Mouse (Mus musculus) heart, embryonic 15.5 days (tissue): ENCODE measurements around the gene Cfap77. TPM values are rescaled to one million over a fixed set of nuclear protein-coding genes. Genes with fewer than 3 reads are reported as not detected.

Source experiments
- ATAC-seq: fragments of 200-750 bp; cut with Nextera tagmentation; replicated peaks from 2 replicates; pipeline ENCODE4 v1.8.0; 2017; ENCODE audit warnings: low read depth, moderate TSS enrichment; ENCODE audit not compliant: insufficient number of reproducible peaks, insufficient read depth, low FRiP score
- H3K27ac ChIP-seq: fragments of 300-500 bp; sonication (generic); 2 replicates; pipeline ENCODE4 v1.5.1; 2015; ENCODE audit warnings: mild to moderate bottlenecking, inconsistent platforms
- H3K27me3 ChIP-seq: fragments of 300-500 bp; sonication (generic); 2 replicates; pipeline ENCODE4 v1.6.1; 2015; ENCODE audit warnings: inconsistent platforms
- H3K36me3 ChIP-seq: fragments of 300-500 bp; sonication (generic); 2 replicates; pipeline ENCODE4 v1.6.1; 2015; ENCODE audit warnings: mild to moderate bottlenecking, inconsistent platforms
- H3K4me1 ChIP-seq: fragments of 300-500 bp; sonication (generic); replicated peaks from 2 replicates; pipeline ENCODE4 v1.6.1; 2015; ENCODE audit warnings: inconsistent platforms
- H3K4me2 ChIP-seq: fragments of 300-500 bp; sonication (generic); 2 replicates; pipeline ENCODE4 v1.6.1; 2015; ENCODE audit warnings: inconsistent platforms, mild to moderate bottlenecking, moderate library complexity
- H3K4me3 ChIP-seq: fragments of 300-500 bp; sonication (generic); 2 replicates; pipeline ENCODE4 v1.5.1; 2015; ENCODE audit warnings: mild to moderate bottlenecking, inconsistent platforms
- H3K9ac ChIP-seq: fragments of 300-500 bp; sonication (generic); 2 replicates; pipeline ENCODE4 v1.6.1; 2015; ENCODE audit warnings: mild to moderate bottlenecking, inconsistent platforms
- H3K9me3 ChIP-seq: fragments of 300-500 bp; sonication (generic); replicated peaks from 2 replicates; pipeline ENCODE4 v1.6.1; 2016; ENCODE audit warnings: inconsistent platforms
- WGBS: fragments of 180-500 bp; shearing (Covaris S2); methylation state at CpG from one replicate; pipeline ENCODE4 v1.1.7; 2015; ENCODE audit warnings: mixed read lengths; 5-methylcytosine and 5-hydroxymethylcytosine counted together
- polyA plus RNA-seq: library from polyadenylated mRNA; unstranded; fragments of >200 nt; fragmentation: Nextera tagmentation; extraction: Ambion mirVana; gene quantifications from 2 replicates; pipeline ENCODE4 v1.2.1, GENCODE M21; 2015

Gene Cfap77
- polyA plus RNA-seq, 1 experiment from 2014 or later = 0.18 TPM

DNA sequence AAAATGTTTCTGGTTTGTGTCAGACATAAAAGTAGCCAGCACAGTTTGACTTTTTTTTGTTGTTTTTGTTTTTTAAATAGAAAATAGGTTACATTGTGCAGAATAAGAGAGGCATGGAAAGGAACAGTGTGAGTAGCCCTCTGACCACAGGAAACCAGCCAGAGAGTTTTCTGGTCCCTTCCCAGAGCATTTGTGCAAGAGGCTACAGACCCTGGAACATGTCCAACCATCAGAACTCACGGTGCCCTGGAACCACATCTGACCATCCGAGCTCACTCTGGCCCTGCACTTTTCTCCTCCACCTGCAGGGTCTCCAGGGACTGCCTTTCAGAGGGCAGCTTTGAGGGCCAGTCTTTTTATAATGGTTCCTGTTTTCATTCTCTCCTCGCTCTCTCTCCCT, 27.1 kb upstream of the Cfap77 start:
- no peaks in the 10 kb centered on the region for H3K27me3 ChIP-seq
- H3K4me1 ChIP-seq = no peaks in the 10 kb centered on the region
- ATAC-seq = no peak
- 64% methylated on average over 3 of the region's 3 CpGs for WGBS
- no peak overlapping the region for H3K4me2 ChIP-seq
- H3K4me3 ChIP-seq = no peak overlapping the region
- H3K9me3 ChIP-seq = no peaks in the 10 kb centered on the region
- no peak overlapping the region for H3K9ac ChIP-seq
- no peak overlapping the region for H3K27ac ChIP-seq
- peaks cover 79% of the 10 kb centered on the region for H3K36me3 ChIP-seq

GRCm38 (mm10) chr2:29076226-29076625, 21.4 kb upstream of the Cfap77 start:
- Histone ChIP-seq H3K9ac (no peak overlapping the region), H3K4me2 (no peak overlapping the region), H3K27ac (no peak overlapping the region), H3K27me3 (no peaks in the 10 kb centered on the region), H3K4me1 (no peaks in the 10 kb centered on the region), H3K4me3 (no peak overlapping the region), H3K9me3 (no peaks in the 10 kb centered on the region), H3K36me3 (peaks cover 83% of the 10 kb centered on the region)
- 78% methylated on average over 2 of the region's 2 CpGs for WGBS
- no peak for ATAC-seq

DNA sequence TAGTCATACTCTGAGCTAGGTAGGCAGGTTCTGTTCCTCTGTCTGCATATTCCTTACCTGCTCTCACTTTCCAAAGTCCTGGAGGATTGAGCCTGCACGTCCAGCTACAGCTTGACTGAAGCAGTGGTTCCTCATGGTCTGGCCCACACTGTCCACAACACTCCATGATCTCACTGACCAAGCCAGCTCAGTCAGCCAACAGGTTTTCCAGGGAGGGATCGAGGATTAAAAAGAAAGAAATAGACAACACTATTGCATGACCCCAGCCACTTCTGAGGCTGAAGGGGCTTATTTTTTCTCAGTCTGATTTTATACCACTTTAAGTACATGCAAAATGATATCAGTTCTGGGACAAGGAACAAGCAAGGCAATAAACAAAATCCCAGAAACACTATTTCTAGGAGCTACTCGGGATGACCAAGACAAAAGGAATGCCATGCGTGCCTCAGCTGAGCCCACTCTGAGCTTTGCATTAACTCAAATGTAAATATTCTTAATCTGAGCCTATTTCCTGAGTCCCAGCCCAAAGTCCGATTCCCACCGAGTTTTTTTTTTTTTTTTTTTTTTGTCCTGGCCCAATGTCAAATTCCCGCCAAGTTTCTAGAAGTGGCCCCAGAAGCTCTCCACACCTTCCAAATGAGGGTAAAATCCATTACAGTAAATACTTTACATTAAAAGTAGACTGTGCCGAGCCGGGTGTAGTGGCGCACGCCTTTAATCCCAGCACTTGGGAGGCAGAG, 20.6 kb upstream of the Cfap77 start:
- Histone ChIP-seq H3K4me1 (no peaks in the 10 kb centered on the region), H3K4me3 (no peak overlapping the region), H3K36me3 (peaks cover 83% of the 10 kb centered on the region), H3K4me2 (no peak overlapping the region), H3K27ac (0 out of 2 replicates have a peak overlapping the region, but pooled peaks have one; percentile 4), H3K9me3 (no peaks in the 10 kb centered on the region), H3K27me3 (no peaks in the 10 kb centered on the region), H3K9ac (no peak overlapping the region)
- 73% methylated on average over 11 of the region's 11 CpGs for WGBS
- no peak for ATAC-seq

DNA sequence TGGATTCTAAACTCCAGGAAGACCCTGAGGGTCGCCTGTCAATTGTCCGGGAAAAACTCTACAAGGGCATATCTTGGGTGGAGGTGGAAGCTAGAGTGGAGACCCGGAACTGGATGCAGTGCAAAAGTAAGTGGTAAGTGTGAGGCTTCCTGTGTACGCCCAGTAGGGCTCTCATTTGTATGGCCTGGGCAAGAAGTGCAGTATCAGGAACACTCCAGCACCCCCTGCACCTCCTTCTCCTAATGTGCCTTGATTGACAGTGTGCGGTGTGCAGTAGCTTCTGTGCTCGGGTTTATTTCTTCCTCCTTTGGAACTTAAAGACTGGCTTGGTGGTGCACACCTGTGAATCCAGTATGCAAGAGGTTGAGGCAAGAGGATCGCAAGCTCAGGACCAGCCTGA, 19.8 kb upstream of the Cfap77 start:
- H3K9ac ChIP-seq = no peak overlapping the region
- no peaks in the 10 kb centered on the region for H3K27me3 ChIP-seq
- no peak overlapping the region for H3K4me3 ChIP-seq
- H3K4me2 ChIP-seq = no peak overlapping the region
- no peak overlapping the region for H3K27ac ChIP-seq
- H3K36me3 ChIP-seq = peaks cover 81% of the 10 kb centered on the region
- 88% methylated on average over 7 of the region's 7 CpGs for WGBS
- no peaks in the 10 kb centered on the region for H3K9me3 ChIP-seq
- ATAC-seq = no peak
- H3K4me1 ChIP-seq = no peaks in the 10 kb centered on the region

DNA sequence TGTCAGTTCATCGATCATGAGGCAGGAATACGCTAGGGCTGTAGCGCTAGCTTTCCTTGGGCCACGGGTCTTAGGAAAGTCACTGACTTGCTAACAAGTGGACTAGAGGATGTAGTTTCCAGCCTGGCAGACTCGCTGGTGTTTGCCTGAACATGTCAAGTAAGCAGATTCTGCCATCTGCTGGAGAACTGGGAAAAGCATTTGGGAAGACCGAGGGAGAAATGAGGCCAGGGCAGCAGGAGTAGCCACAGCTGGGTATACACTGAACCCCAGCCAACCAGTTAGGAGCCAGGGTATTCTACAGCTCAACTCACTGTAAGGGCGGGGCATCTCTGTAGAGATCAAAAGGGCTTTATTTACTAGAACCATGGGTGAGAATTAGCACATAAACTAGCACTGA, 11.5 kb upstream of the Cfap77 start:
- H3K4me2 ChIP-seq = no peak overlapping the region
- H3K4me1 ChIP-seq = peaks cover 2% of the 10 kb centered on the region
- H3K27ac ChIP-seq = no peak overlapping the region
- H3K36me3 ChIP-seq = peaks cover 26% of the 10 kb centered on the region
- H3K9me3 ChIP-seq = no peaks in the 10 kb centered on the region
- H3K4me3 ChIP-seq = no peak overlapping the region
- ATAC-seq = no peak
- H3K27me3 ChIP-seq = no peaks in the 10 kb centered on the region
- 47% methylated on average over 7 of the region's 7 CpGs for WGBS
- H3K9ac ChIP-seq = no peak overlapping the region

- Histone ChIP-seq H3K9me3 (no peaks in the 10 kb centered on the region), H3K4me3 (no peak overlapping the region), H3K9ac (no peak overlapping the region), H3K4me2 (no peak overlapping the region), H3K27me3 (no peaks in the 10 kb centered on the region), H3K36me3 (peaks cover 20% of the 10 kb centered on the region), H3K4me1 (peaks cover 8% of the 10 kb centered on the region), H3K27ac (no peak overlapping the region)
- 91% methylated on average over 6 of the region's 6 CpGs for WGBS
- no peak for ATAC-seq
Observed at GRCm38 (mm10) chr2:29065796-29066195, 10.9 kb upstream of the Cfap77 start.

GRCm38 (mm10) chr2:29060135-29060597, 5.3 kb upstream of the Cfap77 start, which contains the start of gene Ttf1:
TSS of gene Ttf1 (plus strand) at chr2:29060262.
- Histone ChIP-seq H3K36me3 (no peaks in the 10 kb centered on the region), H3K4me2 (peak within 1 kb of the TSS; percentile 74), H3K9ac (peak within 1 kb of the TSS; percentile 80), H3K27me3 (peaks cover 17% of the 10 kb centered on the region), H3K4me3 (peak within 1 kb of the TSS; percentile 87), H3K9me3 (no peaks in the 10 kb centered on the region), H3K27ac (peak within 1 kb of the TSS; percentile 95), H3K4me1 (peaks cover 9% of the 10 kb centered on the region)
- under 1% methylated on average over 41 of the region's 41 CpGs for WGBS
- ATAC-seq = peak; percentile 91

DNA sequence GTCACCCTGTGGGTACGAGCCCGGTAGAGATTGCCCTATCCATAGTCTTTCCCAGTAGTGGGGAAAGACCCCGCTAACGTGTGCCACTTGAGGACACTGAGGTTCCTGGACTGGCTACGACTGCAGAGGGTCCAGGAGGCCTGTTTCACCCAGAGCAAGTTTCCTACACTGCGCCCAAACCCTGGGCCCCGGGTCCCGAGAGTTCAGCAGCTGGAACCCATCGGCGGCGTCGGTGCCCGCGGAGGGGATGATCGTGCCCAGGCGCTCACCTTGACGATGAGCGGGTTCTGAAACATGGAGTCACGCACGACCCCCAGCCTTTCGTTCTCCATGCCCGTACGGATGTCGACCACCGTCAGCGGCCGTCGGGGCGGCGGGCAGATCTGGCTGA, 326 bp downstream of the Cfap77 start:
- ATAC-seq = no peak

GRCm38 (mm10) chr2:29053802-29054544, 893 bp downstream of the Cfap77 start:
- Histone ChIP-seq H3K27ac (no peak overlapping the region), H3K4me1 (peaks cover 9% of the 10 kb centered on the region), H3K9ac (peak overlapping the region; percentile 61; the same call in 1 of the 2 replicates), H3K27me3 (peaks cover 25% of the 10 kb centered on the region), H3K4me3 (peak overlapping the region; percentile 55), H3K9me3 (no peaks in the 10 kb centered on the region), H3K4me2 (peak overlapping the region; percentile 83), H3K36me3 (no peaks in the 10 kb centered on the region)
- 1% methylated on average over 20 of the region's 20 CpGs for WGBS
- ATAC-seq = no peak

More for the DNA sequence above, 326 bp downstream of the Cfap77 start:
- H3K9ac ChIP-seq = peak overlapping the region; percentile 61
- H3K4me2 ChIP-seq = peak overlapping the region; percentile 83
- H3K4me3 ChIP-seq = peak overlapping the region; percentile 55
- H3K36me3 ChIP-seq = no peaks in the 10 kb centered on the region
- H3K27me3 ChIP-seq = peaks cover 26% of the 10 kb centered on the region
- WGBS = under 1% methylated on average over 30 of the region's 30 CpGs
- no peaks in the 10 kb centered on the region for H3K9me3 ChIP-seq
- H3K27ac ChIP-seq = no peak overlapping the region
- peaks cover 9% of the 10 kb centered on the region for H3K4me1 ChIP-seq

DNA sequence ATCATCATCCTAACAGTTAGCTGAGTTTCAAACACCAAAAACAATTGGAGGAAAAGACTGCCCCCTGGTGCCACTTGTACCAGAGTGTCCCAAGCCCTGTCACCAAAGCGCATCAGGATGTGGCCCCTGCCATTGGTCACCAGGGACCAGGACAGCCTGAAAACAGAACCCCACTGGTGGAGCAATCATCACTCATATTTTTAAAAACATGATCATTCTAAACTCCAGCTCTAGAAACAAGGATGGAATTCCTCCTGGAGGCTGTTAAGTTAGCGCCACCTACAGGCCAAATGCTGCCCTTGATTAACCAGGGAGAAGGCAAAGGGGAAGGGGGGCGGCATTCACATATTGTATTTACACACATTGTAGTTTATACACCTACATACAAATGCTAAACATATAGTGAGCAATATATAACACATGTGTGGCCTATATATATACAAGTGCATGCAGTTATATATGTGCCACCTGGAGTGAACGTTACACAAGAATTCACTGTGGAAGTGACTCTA, 1.9 kb downstream of the Cfap77 start:
- no peak overlapping the region for H3K9ac ChIP-seq
- H3K27ac ChIP-seq = no peak overlapping the region
- peaks cover 9% of the 10 kb centered on the region for H3K4me1 ChIP-seq
- ATAC-seq = no peak
- H3K36me3 ChIP-seq = no peaks in the 10 kb centered on the region
- no peak overlapping the region for H3K4me2 ChIP-seq
- H3K9me3 ChIP-seq = no peaks in the 10 kb centered on the region
- 26% methylated on average over 4 of the region's 4 CpGs for whole genome bisulfite sequencing
- peaks cover 23% of the 10 kb centered on the region for H3K27me3 ChIP-seq
- H3K4me3 ChIP-seq = no peak overlapping the region

DNA sequence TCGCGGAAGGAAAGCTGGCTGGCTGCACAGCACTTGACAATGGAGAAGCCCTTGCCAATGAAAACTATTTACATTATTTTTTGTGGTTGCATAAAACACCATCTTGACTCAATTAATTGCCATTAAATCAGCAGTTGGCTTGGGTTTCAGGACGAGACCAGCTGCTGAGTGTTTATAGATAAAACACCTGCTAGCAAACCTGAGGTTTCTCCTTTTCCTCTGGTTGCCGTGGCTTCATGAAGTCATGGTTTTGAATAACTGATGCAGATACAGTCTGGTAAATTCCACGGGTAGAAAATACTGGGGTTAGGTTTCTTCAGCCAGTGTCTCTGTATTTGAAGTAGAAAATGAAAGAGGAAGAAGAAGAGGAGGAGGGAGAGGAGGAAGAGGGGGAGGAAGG, 2.9 kb downstream of the Cfap77 start:
- Histone ChIP-seq H3K4me1 (peaks cover 9% of the 10 kb centered on the region), H3K9ac (no peak overlapping the region), H3K4me3 (no peak overlapping the region), H3K4me2 (no peak overlapping the region), H3K27me3 (peaks cover 17% of the 10 kb centered on the region), H3K36me3 (no peaks in the 10 kb centered on the region), H3K27ac (no peak overlapping the region), H3K9me3 (no peaks in the 10 kb centered on the region)
- no peak for ATAC-seq
- WGBS = 59% methylated on average over 5 of the region's 5 CpGs
